Comparison of ENCODE assay signal across 7 mouse cellular contexts in the genomic region with DNA sequence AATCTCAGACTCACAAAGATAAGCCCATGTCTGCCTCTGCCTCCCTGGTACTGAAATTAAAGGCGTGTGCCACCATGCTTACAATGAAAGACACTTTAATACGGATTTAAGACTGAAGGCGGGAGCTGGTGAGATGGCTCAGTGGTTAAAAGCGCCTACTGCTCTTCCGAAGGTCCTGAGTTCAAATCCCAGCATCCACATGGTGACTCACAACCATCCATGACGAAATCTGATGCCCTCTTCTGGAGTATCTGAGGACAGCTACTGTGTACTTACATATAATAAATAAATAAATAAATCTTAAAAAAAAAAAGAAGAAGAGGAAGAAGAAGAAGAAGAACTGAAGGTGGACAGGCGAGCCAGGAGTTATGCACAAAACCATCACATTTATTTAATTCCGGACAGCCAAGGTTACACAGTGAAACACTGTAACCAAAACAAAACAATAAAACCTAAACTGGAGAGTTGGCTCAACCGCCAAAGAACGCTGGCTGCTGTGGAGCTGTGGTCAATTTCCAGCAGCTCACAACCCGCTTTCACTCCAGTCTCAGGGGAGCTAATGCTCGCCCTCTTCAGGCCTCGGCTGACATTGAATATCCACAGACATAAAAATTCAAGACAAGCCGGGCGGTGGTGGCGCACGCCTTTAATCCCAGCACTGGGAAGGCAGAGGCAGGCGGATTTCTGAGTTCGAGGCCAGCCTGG. TPM values are rescaled to one million over a fixed set of nuclear protein-coding genes. Genes with fewer than 3 reads are reported as not detected.
DNase-seq lines count a peak whose midpoint lies in the region; ATAC-seq and TF ChIP-seq lines count a peak whose summit lies in the region.

No protein-coding gene starts in this region.

- ATAC-seq in erythroblast, adult 5-6 weeks (replicated peaks; ENCODE audit: low FRiP score, poor library complexity, severe bottlenecking): peak; percentile 42; the same call in 1 of the 2 replicates
- ATAC-seq in heart, embryonic 15.5 days (replicated peaks; ENCODE audit: insufficient number of reproducible peaks, insufficient read depth, low FRiP score, low read depth): no peak

- no peaks in the 10 kb centered on the region for H3K27me3 ChIP-seq in heart, embryonic 15.5 days
- no peaks in the 10 kb centered on the region for H3K27me3 ChIP-seq in spleen, adult 2 months (ENCODE audit: control insufficient read depth, insufficient read depth, low read length)

- no peak for DNase-seq in ES-E14 (ENCODE audit: low read depth, low spot score)
- DNase-seq in adrenal gland, postnatal 25 days: peak; percentile 55
- DNase-seq in kidney, postnatal 14 days: peak; percentile 74
- peak; percentile 55 to 63 for DNase-seq in spleen, adult 2 months (ENCODE audit: low read depth in 1 of 2, low spot score in 2 of 2)

- H3K4me3 ChIP-seq in ES-E14 (ENCODE audit: insufficient read depth in 1 of 2, low read depth in 1 of 2, low read length in 2 of 2, poor library complexity in 1 of 2, severe bottlenecking in 1 of 2): peak overlapping the region; percentile 66 to 87
- H3K4me3 ChIP-seq in heart, embryonic 15.5 days: peak overlapping the region; percentile 88
- peak overlapping the region; percentile 71 for H3K4me3 ChIP-seq in macrophage (ENCODE audit: inconsistent target)
- H3K4me3 ChIP-seq in spleen, adult 2 months (ENCODE audit: extremely low read depth, insufficient read depth, insufficient read length): peak overlapping the region; percentile 55; the same call in 1 of the 2 replicates

- H3K36me3 ChIP-seq in ES-E14 (ENCODE audit: control insufficient read depth, insufficient read depth, low read length, poor library complexity, severe bottlenecking) (peaks cover 10% of the 10 kb centered on the region; the same call in 1 of the 2 replicates), macrophage (ENCODE audit: inconsistent target) (no peaks in the 10 kb centered on the region; the same call in 1 of the 2 replicates)
- H3K36me3 ChIP-seq in heart, embryonic 15.5 days: no peaks in the 10 kb centered on the region
- no peaks in the 10 kb centered on the region for H3K36me3 ChIP-seq in spleen, adult 2 months (ENCODE audit: control insufficient read depth, insufficient read depth, low read length)

- H3K27ac ChIP-seq in ES-E14 (ENCODE audit: insufficient read depth, low read depth, low read length, poor library complexity, severe bottlenecking): peak overlapping the region; percentile 95; the same call in 1 of the 2 replicates
- peak overlapping the region; percentile 92 for H3K27ac ChIP-seq in heart, embryonic 15.5 days
- peak overlapping the region; percentile 83 for H3K27ac ChIP-seq in macrophage
- H3K27ac ChIP-seq in spleen, adult 2 months (ENCODE audit: insufficient read depth, low read length): peak overlapping the region; percentile 92

- in situ Hi-C loops in ES-E14 (cut with MboI; ENCODE audit: low sequenced_read_pairs in 2 of 2, unreplicated experiment in 2 of 2): no loop called here

- no peak for TF ChIP-seq POLR2A in spleen, adult 2 months (IDR thresholded peaks at IDR 0.05; ENCODE audit: low read depth, low read length)

- H3K79me2 ChIP-seq in macrophage (ENCODE audit: inconsistent target): peaks cover 41% of the 10 kb centered on the region

- H3K4me1 ChIP-seq in ES-E14 (ENCODE audit: control insufficient read depth in 2 of 2, insufficient read depth in 2 of 2, low read length in 2 of 2, poor library complexity in 1 of 2): peaks cover 0 to 12% of the 10 kb centered on the region in 2 experiments; a peak in 3 of 4 replicates
- peaks cover 16% of the 10 kb centered on the region for H3K4me1 ChIP-seq in heart, embryonic 15.5 days (replicated peaks)
- no peaks in the 10 kb centered on the region; the same call in none of the 2 replicates for H3K4me1 ChIP-seq in spleen, adult 2 months (ENCODE audit: control insufficient read depth, insufficient read depth, insufficient read length)

- peak overlapping the region; percentile 94; the same call in 1 of the 2 replicates for H3K9ac ChIP-seq in ES-E14 (ENCODE audit: insufficient read depth, low read depth, low read length, poor library complexity, severe bottlenecking)
- peak overlapping the region; percentile 53 for H3K9ac ChIP-seq in heart, embryonic 15.5 days

- no peaks in the 10 kb centered on the region for H3K9me3 ChIP-seq in ES-E14 (ENCODE audit: control insufficient read depth, insufficient read depth, low read depth, low read length)
- H3K9me3 ChIP-seq in heart, embryonic 15.5 days (replicated peaks): no peaks in the 10 kb centered on the region

- 74% methylated on average over 19 of the region's 19 CpGs for WGBS in heart, embryonic 15.5 days
- 13% methylated on average over 16 of the region's 19 CpGs for WGBS in macrophage (ENCODE audit: missing documents)
- 17% methylated on average over 19 of the region's 19 CpGs for WGBS in spleen, adult 2 months

- TF ChIP-seq CTCF in spleen, adult 2 months (IDR thresholded peaks at IDR 0.05; ENCODE audit: extremely low read depth, insufficient read depth, insufficient read length, insufficient replicate concordance): peak; percentile 11; the same call in 1 of the 2 replicates

- H3K4me2 ChIP-seq in heart, embryonic 15.5 days: peak overlapping the region; percentile 84

TF ChIP-seq in ES-E14, 5 proteins besides CTCF, POLR2A, EP300 and RAD21 (continues in another document):
- no peak for TF ChIP-seq ZC3H11A (IDR thresholded peaks at IDR 0.05; ENCODE audit: borderline replicate concordance, low read depth, low read length)
- no peak for TF ChIP-seq HCFC1 (IDR thresholded peaks at IDR 0.05; ENCODE audit: borderline replicate concordance, insufficient read depth, low read length)
- TF ChIP-seq MAFK (IDR thresholded peaks at IDR 0.05; ENCODE audit: insufficient read depth, low read depth, low read length): no peak

RNA-seq across cellular contexts. Expression of gene Supt5, which starts 0.8 kb away (rescaled TPM):
- 83.7 and 87.8 TPM in 2 replicates for total RNA-seq in ES-E14 (2012; rRNA removed)
- total RNA-seq in adrenal gland, postnatal 25 days (2021): 136 and 164 TPM in 2 replicates
- total RNA-seq in erythroblast, adult 5-6 weeks (2015; ENCODE audit: low replicate concordance): 15.9 and 18.6 TPM in 2 replicates
- total RNA-seq in erythroblast, adult 5-6 weeks (2017; ENCODE audit: low replicate concordance): 21.6 and 24.4 TPM in 2 replicates
- polyA plus RNA-seq in heart, embryonic 15.5 days (2015; fragmentation: Nextera tagmentation; extraction: Ambion mirVana): 52.0 and 71.9 TPM in 2 replicates
- total RNA-seq in macrophage (2018; cell fraction: chromatin; rRNA removed): 100 to 1,000 TPM; 129 to 289 (median 162) TPM
- 10 to 100 TPM; 61.3 to 84.7 (median 73.0) TPM for total RNA-seq in macrophage (2018; cell fraction: cytosol; rRNA removed)
- total RNA-seq in macrophage (2018; cell fraction: nucleus; rRNA removed): 100 to 1,000 TPM in 5 of 26 experiments, 10 to 100 TPM in 21; 72.5 to 117 (median 88.0) TPM
- polyA plus RNA-seq in macrophage (2018): 73.4 to 112 TPM (median 77.6 TPM) in 3 replicates
- 112 and 120 TPM in 2 replicates for polyA plus RNA-seq in spleen, adult 2 months (2012; rRNA removed)

RNA-seq across cellular contexts. Expression of gene Rps16, which starts 11.1 kb away (rescaled TPM):
- total RNA-seq in ES-E14 (2012; rRNA removed): 1,678 and 1,740 TPM in 2 replicates
- total RNA-seq in adrenal gland, postnatal 25 days (2021): 820 and 1,029 TPM in 2 replicates
- 649 and 667 TPM in 2 replicates for total RNA-seq in erythroblast, adult 5-6 weeks (2015; ENCODE audit: low replicate concordance)
- 67.6 and 181 TPM in 2 replicates for total RNA-seq in erythroblast, adult 5-6 weeks (2017; ENCODE audit: low replicate concordance)
- 534 and 573 TPM in 2 replicates for polyA plus RNA-seq in heart, embryonic 15.5 days (2015; fragmentation: Nextera tagmentation; extraction: Ambion mirVana)
- 100 to 1,000 TPM in 1 of 26 experiments, 10 to 100 TPM in 22, 1 to 10 TPM in 3; 7.8 to 113 (median 17.4) TPM for total RNA-seq in macrophage (2018; cell fraction: chromatin; rRNA removed)
- total RNA-seq in macrophage (2018; cell fraction: cytosol; rRNA removed): 1,000 to 10,000 TPM in 6 of 26 experiments, 100 to 1,000 TPM in 20; 365 to 1,079 (median 619) TPM
- total RNA-seq in macrophage (2018; cell fraction: nucleus; rRNA removed): 100 to 1,000 TPM in 9 of 26 experiments, 10 to 100 TPM in 17; 47.6 to 158 (median 92.7) TPM
- 335 to 822 TPM (median 800 TPM) in 3 replicates for polyA plus RNA-seq in macrophage (2018)
- polyA plus RNA-seq in spleen, adult 2 months (2012; rRNA removed): 1,505 and 1,761 TPM in 2 replicates

RNA-seq across cellular contexts. Expression of gene Timm50, which starts 27.5 kb away (rescaled TPM):
- total RNA-seq in ES-E14 (2012; rRNA removed): 124 and 159 TPM in 2 replicates
- total RNA-seq in adrenal gland, postnatal 25 days (2021): 72.0 and 81.3 TPM in 2 replicates
- total RNA-seq in erythroblast, adult 5-6 weeks (2015; ENCODE audit: low replicate concordance): 6.3 and 13.2 TPM in 2 replicates
- total RNA-seq in erythroblast, adult 5-6 weeks (2017; ENCODE audit: low replicate concordance): 6.7 and 9.4 TPM in 2 replicates
- polyA plus RNA-seq in heart, embryonic 15.5 days (2015; fragmentation: Nextera tagmentation; extraction: Ambion mirVana): 101 and 117 TPM in 2 replicates
- total RNA-seq in macrophage (2018; cell fraction: chromatin; rRNA removed): 10 to 100 TPM in 17 of 26 experiments, 1 to 10 TPM in 9; 1.9 to 38.0 (median 16.8) TPM
- total RNA-seq in macrophage (2018; cell fraction: cytosol; rRNA removed): 10 to 100 TPM; 17.3 to 30.4 (median 23.3) TPM
- total RNA-seq in macrophage (2018; cell fraction: nucleus; rRNA removed): 10 to 100 TPM in 17 of 26 experiments, 1 to 10 TPM in 9; 5.1 to 34.8 (median 13.5) TPM
- 15.4 to 48.5 TPM (median 20.8 TPM) in 3 replicates for polyA plus RNA-seq in macrophage (2018)
- 37.9 and 45.7 TPM in 2 replicates for polyA plus RNA-seq in spleen, adult 2 months (2012; rRNA removed)

RNA-seq across cellular contexts. Expression of gene Plekhg2, which starts 33.0 kb away (rescaled TPM):
- 15.0 TPM in 2 replicates for total RNA-seq in ES-E14 (2012; rRNA removed)
- total RNA-seq in adrenal gland, postnatal 25 days (2021): 25.1 and 27.0 TPM in 2 replicates
- total RNA-seq in erythroblast, adult 5-6 weeks (2015; ENCODE audit: low replicate concordance): 4.4 and 6.1 TPM in 2 replicates
- total RNA-seq in erythroblast, adult 5-6 weeks (2017; ENCODE audit: low replicate concordance): 0.98 and 4.1 TPM in 2 replicates
- 34.3 and 46.7 TPM in 2 replicates for polyA plus RNA-seq in heart, embryonic 15.5 days (2015; fragmentation: Nextera tagmentation; extraction: Ambion mirVana)
- total RNA-seq in macrophage (2018; cell fraction: chromatin; rRNA removed): 10 to 100 TPM; 17.2 to 81.8 (median 27.5) TPM
- 1 to 10 TPM; 2.9 to 8.1 (median 5.7) TPM for total RNA-seq in macrophage (2018; cell fraction: cytosol; rRNA removed)
- total RNA-seq in macrophage (2018; cell fraction: nucleus; rRNA removed): 10 to 100 TPM in 21 of 26 experiments, 1 to 10 TPM in 5; 5.4 to 60.3 (median 19.3) TPM
- polyA plus RNA-seq in macrophage (2018): 3.6 to 7.0 TPM (median 5.4 TPM) in 3 replicates
- polyA plus RNA-seq in spleen, adult 2 months (2012; rRNA removed): 64.0 and 66.4 TPM in 2 replicates

RNA-seq across cellular contexts. Expression of gene Dll3, which starts 37.3 kb away (rescaled TPM):
- 4.1 and 17.4 TPM in 2 replicates for total RNA-seq in ES-E14 (2012; rRNA removed)
- total RNA-seq in adrenal gland, postnatal 25 days (2021): not detected in 2 replicates
- total RNA-seq in erythroblast, adult 5-6 weeks (2015; ENCODE audit: low replicate concordance): not detected in 2 replicates
- total RNA-seq in erythroblast, adult 5-6 weeks (2017; ENCODE audit: low replicate concordance): not detected in 2 replicates
- 0.16 and 0.34 TPM in 2 replicates for polyA plus RNA-seq in heart, embryonic 15.5 days (2015; fragmentation: Nextera tagmentation; extraction: Ambion mirVana)
- not detected for total RNA-seq in macrophage (2018; cell fraction: chromatin; rRNA removed)
- total RNA-seq in macrophage (2018; cell fraction: cytosol; rRNA removed): not detected
- not detected for total RNA-seq in macrophage (2018; cell fraction: nucleus; rRNA removed)
- not detected in 3 replicates for polyA plus RNA-seq in macrophage (2018)
- polyA plus RNA-seq in spleen, adult 2 months (2012; rRNA removed): not detected in 2 replicates
